Mouse (Mus musculus) G1E (cell line): ENCODE results near the gene D230025D16Rik.

ENCODE experiments used
- CTCF ChIP-seq: IDR thresholded peaks from 2 replicates; pipeline ENCODE4 v1.5.1; 2012; ENCODE audit warnings: low read depth, low read length, inconsistent platforms, mixed read lengths
- TAL1 ChIP-seq: conservative IDR thresholded peaks from 2 replicates; pipeline ENCODE4 v1.6.1; 2012; ENCODE audit warnings: low read depth, low read length, inconsistent platforms, mixed read lengths

GRCm38 (mm10) chr8:105217926-105218522, 6.9 kb upstream of the D230025D16Rik start:
- TF ChIP-seq CTCF, result no peak
- TF ChIP-seq TAL1, result no peak
